Comparison of ENCODE assay signal across 8 mouse cellular contexts in genomic region chr16:62786621-62787331, GRCm38 (mm10). TPM values are rescaled to one million over a fixed set of nuclear protein-coding genes. Genes with fewer than 3 reads are reported as not detected.
DNase-seq lines count a peak whose midpoint lies in the region; ATAC-seq and TF ChIP-seq lines count a peak whose summit lies in the region.

Gene Nsun3 (minus strand): TSS chr16:62786818.

- H3K4me1 ChIP-seq in forebrain, embryonic 10.5 days, result peaks cover 33% of the 10 kb centered on the region
- peaks cover 7% of the 10 kb centered on the region for H3K4me1 ChIP-seq in heart, embryonic 15.5 days (replicated peaks)
- H3K4me1 ChIP-seq in liver, embryonic 14.5 days (replicated peaks; ENCODE audit: control insufficient read depth in 2 of 2, insufficient read depth in 2 of 2, low read length in 1 of 2), result peaks cover 7 to 13% of the 10 kb centered on the region in 2 experiments; a peak in 3 of 4 replicates
- peaks cover 6% of the 10 kb centered on the region; the same call in 1 of the 2 replicates for H3K4me1 ChIP-seq in neural tube, embryonic 11.5 days (ENCODE audit: control insufficient read depth, insufficient read depth, low read length)
- H3K4me1 ChIP-seq in stomach, postnatal 0 days (replicated peaks; ENCODE audit: control insufficient read depth, insufficient read depth), result no peaks in the 10 kb centered on the region

- peak within 1 kb of the TSS; percentile 88 for H3K27ac ChIP-seq in forebrain, embryonic 10.5 days
- H3K27ac ChIP-seq in heart, embryonic 15.5 days, result peak within 1 kb of the TSS; percentile 96
- H3K27ac ChIP-seq in liver, embryonic 14.5 days, result peak within 1 kb of the TSS; percentile 49
- H3K27ac ChIP-seq in neural tube, embryonic 11.5 days (ENCODE audit: low read depth, low read length), result peak within 1 kb of the TSS; percentile 72
- peak within 1 kb of the TSS; percentile 92 for H3K27ac ChIP-seq in stomach, postnatal 0 days (replicated peaks)

- peak; percentile 85 for TF ChIP-seq EP300 in liver, embryonic 14.5 days (IDR thresholded peaks at IDR 0.05; ENCODE audit: low read depth)
- TF ChIP-seq EP300 in stomach, postnatal 0 days (optimal IDR thresholded peaks at IDR 0.05), result peak; percentile 99

- H3K9me3 ChIP-seq in forebrain, embryonic 10.5 days, result no peaks in the 10 kb centered on the region
- no peaks in the 10 kb centered on the region for H3K9me3 ChIP-seq in heart, embryonic 15.5 days (replicated peaks)
- H3K9me3 ChIP-seq in liver, embryonic 14.5 days (ENCODE audit: control insufficient read depth, low read length), result no peaks in the 10 kb centered on the region
- no peaks in the 10 kb centered on the region for H3K9me3 ChIP-seq in neural tube, embryonic 11.5 days (ENCODE audit: control insufficient read depth, low read length)
- no peaks in the 10 kb centered on the region for H3K9me3 ChIP-seq in stomach, postnatal 0 days (ENCODE audit: control insufficient read depth, low read length)

- peak; percentile 86 for DNase-seq in CD8-positive naive resting alpha-beta T cell, adult 2 months (ENCODE audit: low read depth in 2 of 2, low spot score in 2 of 2)
- DNase-seq in c-Kit-positive CD71-negative TER-119-negative erythroid progenitor cells, embryonic 14.5 days (ENCODE audit: low read depth), result peak; percentile 92
- peak; percentile 94 for DNase-seq in forebrain, embryonic 10.5 days (ENCODE audit: extremely low spot score, low spot score)
- DNase-seq in kidney, postnatal 25 days, result peak; percentile 95 to 97
- DNase-seq in liver, embryonic 14.5 days (ENCODE audit: low read depth in 3 of 3, low spot score in 3 of 3), result peak; percentile 95 to 97 (median 96)
- DNase-seq in neural tube, embryonic 11.5 days (ENCODE audit: low spot score), result peak; percentile 94
- DNase-seq in stomach, postnatal 0 days (ENCODE audit: low spot score), result peak; percentile 96

- H3K36me3 ChIP-seq in forebrain, embryonic 10.5 days (replicated peaks), result no peaks in the 10 kb centered on the region; the same call in 1 of the 2 replicates
- H3K36me3 ChIP-seq in heart, embryonic 15.5 days, result no peaks in the 10 kb centered on the region
- H3K36me3 ChIP-seq in liver, embryonic 14.5 days (replicated peaks; ENCODE audit: control insufficient read depth, insufficient read depth, low read depth), result no peaks in the 10 kb centered on the region
- H3K36me3 ChIP-seq in neural tube, embryonic 11.5 days (ENCODE audit: control insufficient read depth, insufficient read depth, low read length), result no peaks in the 10 kb centered on the region
- no peaks in the 10 kb centered on the region for H3K36me3 ChIP-seq in stomach, postnatal 0 days (ENCODE audit: control insufficient read depth, insufficient read depth, low read length)

- H3K4me3 ChIP-seq in forebrain, embryonic 10.5 days, result peak within 1 kb of the TSS; percentile 63
- H3K4me3 ChIP-seq in heart, embryonic 15.5 days, result peak within 1 kb of the TSS; percentile 87
- peak within 1 kb of the TSS; percentile 77 to 83 for H3K4me3 ChIP-seq in liver, embryonic 14.5 days (ENCODE audit: insufficient read depth in 1 of 2, low read depth in 2 of 2, low read length in 2 of 2)
- peak within 1 kb of the TSS; percentile 73 for H3K4me3 ChIP-seq in neural tube, embryonic 11.5 days (ENCODE audit: low read depth, low read length)
- H3K4me3 ChIP-seq in stomach, postnatal 0 days (ENCODE audit: low read depth, low read length), result peak within 1 kb of the TSS; percentile 67

- H3K9ac ChIP-seq in heart, embryonic 15.5 days, result peak within 1 kb of the TSS; percentile 85
- H3K9ac ChIP-seq in liver, embryonic 14.5 days (replicated peaks), result peak within 1 kb of the TSS; percentile 80
- H3K9ac ChIP-seq in neural tube, embryonic 11.5 days (ENCODE audit: low read length), result peak within 1 kb of the TSS; percentile 86
- H3K9ac ChIP-seq in stomach, postnatal 0 days (ENCODE audit: low read length), result peak within 1 kb of the TSS; percentile 75

- peak within 1 kb of the TSS; percentile 67 for H3K4me2 ChIP-seq in heart, embryonic 15.5 days
- H3K4me2 ChIP-seq in liver, embryonic 14.5 days (ENCODE audit: low read depth), result peak within 1 kb of the TSS; percentile 88
- H3K4me2 ChIP-seq in neural tube, embryonic 11.5 days (ENCODE audit: low read depth), result peak within 1 kb of the TSS; percentile 61
- peak within 1 kb of the TSS; percentile 77 for H3K4me2 ChIP-seq in stomach, postnatal 0 days (replicated peaks; ENCODE audit: low read depth)

- peak; percentile 95 for ATAC-seq in heart, embryonic 15.5 days (replicated peaks; ENCODE audit: insufficient number of reproducible peaks, insufficient read depth, low FRiP score, low read depth)
- peak; percentile 96 for ATAC-seq in liver, embryonic 14.5 days (ENCODE audit: insufficient read depth)
- ATAC-seq in neural tube, embryonic 11.5 days (ENCODE audit: insufficient read depth, low FRiP score, low TSS enrichment), result peak; percentile 89
- peak; percentile 100 for ATAC-seq in stomach, postnatal 0 days (ENCODE audit: low FRiP score, low TSS enrichment)

- no peak for TF ChIP-seq CTCF in liver, embryonic 14.5 days (IDR thresholded peaks at IDR 0.05; ENCODE audit: low read depth)
- TF ChIP-seq CTCF in stomach, postnatal 0 days (IDR thresholded peaks at IDR 0.05; ENCODE audit: low read depth), result peak; percentile 23; the same call in 1 of the 2 replicates

- no peaks in the 10 kb centered on the region; the same call in 1 of the 2 replicates for H3K27me3 ChIP-seq in forebrain, embryonic 10.5 days (ENCODE audit: poor library complexity, severe bottlenecking)
- H3K27me3 ChIP-seq in heart, embryonic 15.5 days, result no peaks in the 10 kb centered on the region
- no peaks in the 10 kb centered on the region for H3K27me3 ChIP-seq in liver, embryonic 14.5 days (ENCODE audit: control insufficient read depth, insufficient read depth, low read length)
- H3K27me3 ChIP-seq in neural tube, embryonic 11.5 days (ENCODE audit: control insufficient read depth, insufficient read depth, low read length), result no peaks in the 10 kb centered on the region
- H3K27me3 ChIP-seq in stomach, postnatal 0 days (ENCODE audit: control insufficient read depth, insufficient read depth, low read length), result no peaks in the 10 kb centered on the region

- 4% methylated on average over 41 of the region's 41 CpGs for WGBS in forebrain, embryonic 10.5 days
- 2% methylated on average over 41 of the region's 41 CpGs for WGBS in heart, embryonic 15.5 days
- WGBS in liver, embryonic 14.5 days (ENCODE audit: insufficient replicate concordance), result 2% methylated on average over 41 of the region's 41 CpGs
- 2% methylated on average over 41 of the region's 41 CpGs for WGBS in neural tube, embryonic 11.5 days
- WGBS in stomach, postnatal 0 days, result 2% methylated on average over 41 of the region's 41 CpGs

RNA-seq across cellular contexts. Expression of gene Nsun3, which starts in this region (rescaled TPM):
- polyA plus RNA-seq in forebrain, embryonic 10.5 days (2016; fragmentation: Nextera tagmentation; extraction: Ambion mirVana), result 9.3 and 9.5 TPM in 2 replicates
- 5.2 and 5.9 TPM in 2 replicates for polyA plus RNA-seq in heart, embryonic 15.5 days (2015; fragmentation: Nextera tagmentation; extraction: Ambion mirVana)
- 3.1 and 3.8 TPM in 2 replicates for polyA plus RNA-seq in liver, embryonic 14.5 days (2012; rRNA removed)
- polyA plus RNA-seq in liver, embryonic 14.5 days (2014; fragmentation: Nextera tagmentation; extraction: Ambion mirVana), result 5.2 and 5.8 TPM in 2 replicates
- 9.3 and 11.8 TPM in 2 replicates for polyA plus RNA-seq in neural tube, embryonic 11.5 days (2014; fragmentation: Nextera tagmentation; extraction: Ambion mirVana)
- 4.8 and 5.7 TPM in 2 replicates for polyA plus RNA-seq in stomach, postnatal 0 days (2015; fragmentation: Nextera tagmentation; extraction: Ambion mirVana)

Comparison
In these comparisons a context has a peak if more than half of its experiments do, and no peak if none do; other contexts are left out.
1. Peak in every context shown above with its lines: DNase-seq, ATAC-seq, H3K4me3 ChIP-seq and H3K27ac ChIP-seq.